Mouse (Mus musculus) megakaryocyte, embryonic 14.5 days (primary cell): ENCODE measurements at regions not wholly inside any gene's neighbourhood (a gene's known extent, or its start where the extent isn't known, plus 50 kb on each side); places are given as distances from the start of the nearest gene placed in this dataset.

Experiments
- FLI1 ChIP-seq: IDR thresholded peaks from 2 replicates; pipeline ENCODE4 v1.6.1; 2012; ENCODE audit warnings: low read length, inconsistent platforms, mixed read lengths
- GATA1 ChIP-seq: IDR thresholded peaks from 3 replicates; pipeline ENCODE4 v1.6.1; 2012; ENCODE audit warnings: mixed read lengths, low read length, inconsistent platforms, borderline replicate concordance

DNA sequence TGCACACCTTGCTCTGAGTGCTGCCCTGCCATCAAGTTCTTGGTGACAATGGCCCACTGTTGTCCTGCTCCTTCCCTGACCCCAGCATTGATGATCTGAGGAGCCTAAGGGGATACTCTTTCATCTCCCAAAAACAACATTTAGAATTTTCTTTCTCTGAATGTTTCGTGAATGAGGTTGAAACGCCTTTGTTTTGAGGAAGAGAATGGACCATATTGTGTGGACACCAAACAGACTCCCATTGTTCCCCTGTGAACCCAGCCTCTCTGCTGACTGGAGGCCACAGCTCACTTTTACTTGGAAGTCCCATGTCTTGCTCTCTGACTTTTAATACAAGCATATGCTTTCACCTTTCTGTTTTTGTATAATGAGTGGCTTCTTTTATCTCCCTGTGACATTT, 537.0 kb upstream of the Adamts16 start:
- TF ChIP-seq FLI1 (no peak), GATA1 (no peak)
